Comparison of ENCODE assay signal across 8 mouse cellular contexts in the genomic region with DNA sequence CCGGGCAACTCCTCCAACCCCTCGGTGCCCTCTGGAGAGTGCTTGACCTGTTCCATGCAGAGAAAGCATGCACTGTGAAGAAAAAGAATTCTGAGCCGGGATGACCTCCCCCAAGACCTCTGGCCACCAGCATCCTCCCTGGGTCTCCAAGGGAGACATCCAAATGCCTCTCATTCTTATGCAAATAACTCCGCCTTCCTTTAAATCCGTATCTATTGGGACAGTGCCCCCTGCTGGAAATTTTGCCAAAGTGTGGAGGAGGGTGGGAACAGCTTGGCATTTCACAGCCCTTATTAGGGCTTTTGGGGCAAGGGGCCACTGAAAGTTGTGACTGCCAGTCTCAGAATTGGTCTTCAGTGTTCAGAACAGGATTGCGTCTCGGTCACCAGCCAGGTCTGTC. TPM values are rescaled to one million over a fixed set of nuclear protein-coding genes. Genes with fewer than 3 reads are reported as not detected.
DNase-seq lines count a peak whose midpoint lies in the region.

No protein-coding gene starts in this region.

- intact Hi-C loops in left cerebral cortex, postnatal 25 days (cut with DNase I), result no loop called here

- peak; percentile 3 for DNase-seq in gastrocnemius, adult 18-20 months (ENCODE audit: low spot score)
- DNase-seq in gastrocnemius, postnatal 25 days, result no peak
- peak; percentile 36 for DNase-seq in ovary, postnatal 36 days (ENCODE audit: low spot score)
- no peak for DNase-seq in ovary, adult 18-20 months (ENCODE audit: low spot score)
- peak; percentile 10 for DNase-seq in cerebellum, adult 9-11 months
- peak; percentile 39 to 55 for DNase-seq in frontal cortex, postnatal 36 days (ENCODE audit: low spot score in 2 of 2)
- DNase-seq in left cerebral cortex, postnatal 25 days (ENCODE audit: low spot score in 2 of 2), result peak; percentile 46 to 56
- DNase-seq in right cerebral cortex, postnatal 10 days (ENCODE audit: low spot score in 2 of 2), result peak; percentile 49 to 77

RNA-seq across cellular contexts. Expression of gene Igfbpl1, which starts 11.2 kb away (rescaled TPM):
- total RNA-seq in gastrocnemius, adult 18-20 months (2021), result not detected
- not detected for total RNA-seq in gastrocnemius, postnatal 25 days (2021)
- total RNA-seq in left cerebral cortex, postnatal 25 days (2021), result under 1 TPM; 0.41 to 0.62 TPM

RNA-seq across cellular contexts. Expression of gene Aldh1b1, which starts 16.7 kb away (rescaled TPM):
- under 1 TPM; 0.50 to 0.64 TPM for total RNA-seq in gastrocnemius, adult 18-20 months (2021)
- under 1 TPM; 0.51 to 0.77 TPM for total RNA-seq in gastrocnemius, postnatal 25 days (2021)
- total RNA-seq in left cerebral cortex, postnatal 25 days (2021), result 1 to 10 TPM; 5.7 to 6.4 TPM

RNA-seq across cellular contexts. Expression of gene Stra6l, which starts 32.9 kb away (rescaled TPM):
- total RNA-seq in gastrocnemius, adult 18-20 months (2021), result not detected
- not detected for total RNA-seq in gastrocnemius, postnatal 25 days (2021)
- not detected for total RNA-seq in left cerebral cortex, postnatal 25 days (2021)

Comparison
In these comparisons a context has a peak if more than half of its experiments do, and no peak if none do; other contexts are left out.
1. DNase-seq: peak in gastrocnemius, adult 18-20 months (single experiment), ovary, postnatal 36 days (single experiment), cerebellum, adult 9-11 months (single experiment), frontal cortex, postnatal 36 days (2 of 2), left cerebral cortex, postnatal 25 days (2 of 2) and right cerebral cortex, postnatal 10 days (2 of 2); none in gastrocnemius, postnatal 25 days (single experiment) and ovary, adult 18-20 months (single experiment).